Comparison of ENCODE assay signal across 21 mouse cellular contexts in genomic region chr4:141221848-141222247, GRCm38 (mm10). TPM values are rescaled to one million over a fixed set of nuclear protein-coding genes. Genes with fewer than 3 reads are reported as not detected.
DNase-seq lines count a peak whose midpoint lies in the region; ATAC-seq and TF ChIP-seq lines count a peak whose summit lies in the region.
"Had no signal": no experiment of that assay in that cellular context is flagged by ENCODE, and none has a peak within 500 bp of the region (broad histone marks: within the 10 kb centered on the region; RNA-seq: fewer than 3 reads in every experiment).

No protein-coding gene starts in this region.

- no peak for ATAC-seq in monocyte, adult 5-6 weeks (replicated peaks; ENCODE audit: insufficient number of reproducible peaks, low FRiP score, low TSS enrichment, poor library complexity, severe bottlenecking)
- ATAC-seq: activated CD4-positive, CD25-positive, alpha-beta regulatory T cell, adult 4 months had no signal

- no peak overlapping the region for H3K27ac ChIP-seq in gastrocnemius, adult 2 months
- H3K27ac ChIP-seq in layer of hippocampus, adult 2 months: no peak overlapping the region
- H3K27ac ChIP-seq: embryonic facial prominence, embryonic 12.5 days; limb, embryonic 12.5 days; macrophage; neural tube, embryonic 13.5 days had no signal

- peak; percentile 11; the same call in 1 of the 2 replicates for TF ChIP-seq CTCF in gastrocnemius, adult 2 months (IDR thresholded peaks at IDR 0.05)
- TF ChIP-seq CTCF in layer of hippocampus, adult 2 months (conservative IDR thresholded peaks at IDR 0.05): peak; percentile 40

- intact Hi-C loops in gastrocnemius, adult 2 months (cut with DNase I): no loop called here

- H3K4me3 ChIP-seq in gastrocnemius, adult 2 months: no peak overlapping the region
- no peak overlapping the region for H3K4me3 ChIP-seq in layer of hippocampus, adult 2 months
- H3K4me3 ChIP-seq: embryonic facial prominence, embryonic 12.5 days; erythroblast, embryonic 14.5 days; limb, embryonic 12.5 days; neural tube, embryonic 13.5 days had no signal

- no peak for DNase-seq in gastrocnemius, adult 2 months
- no peak for DNase-seq in gastrocnemius, postnatal 4 days (ENCODE audit: low spot score in 2 of 2)
- no peak for DNase-seq in layer of hippocampus, adult 2 months (ENCODE audit: low spot score in 2 of 2)
- no peak for DNase-seq in layer of hippocampus, postnatal 14 days (ENCODE audit: low spot score in 2 of 2)
- peak; percentile 48 for DNase-seq in 416B (ENCODE audit: low read depth)
- peak; percentile 40 for DNase-seq in induced T-regulatory cell, adult 2 months (ENCODE audit: low read depth)
- no peak for DNase-seq in spleen, postnatal 10 days (ENCODE audit: low spot score in 2 of 2)
- DNase-seq: adrenal gland, postnatal 25 days; cerebellum, adult 11 months; cerebellum, postnatal 10 days; kidney, adult 9 months; lung, adult 2 months had no signal

RNA-seq across cellular contexts. Expression of gene Rsg1, which starts 8.1 kb away (rescaled TPM):
- not detected for total RNA-seq in gastrocnemius, adult 2 months (2021)
- total RNA-seq in gastrocnemius, postnatal 4 days (2021): 1 to 10 TPM; 1.1 to 1.3 TPM
- 1 to 10 TPM; 2.5 to 5.4 TPM for total RNA-seq in layer of hippocampus, adult 2 months (2021)
- total RNA-seq in layer of hippocampus, postnatal 14 days (2021): 1 to 10 TPM; 2.8 to 3.1 TPM
- 0.38 to 2.7 TPM in 2 of 3 replicates, not detected in the other for total RNA-seq in monocyte, adult 5-6 weeks (2017)

RNA-seq across cellular contexts. Expression of gene Arhgef19, which starts 17.5 kb away (rescaled TPM):
- under 1 TPM; 0.31 to 0.33 TPM for total RNA-seq in gastrocnemius, adult 2 months (2021)
- total RNA-seq in gastrocnemius, postnatal 4 days (2021): 1 to 10 TPM; 3.0 to 4.7 TPM
- total RNA-seq in layer of hippocampus, adult 2 months (2021): 10 to 100 TPM; 15.5 to 16.2 TPM
- 10 to 100 TPM in 1 of 2 experiments, 1 to 10 TPM in 1; 9.7 to 11.7 TPM for total RNA-seq in layer of hippocampus, postnatal 14 days (2021)
- not detected in 3 replicates for total RNA-seq in monocyte, adult 5-6 weeks (2017)
- total RNA-seq: G1E; hematopoietic stem cell, adult 5-6 weeks had no signal

Comparison
In these comparisons a context has a peak if more than half of its experiments do, and no peak if none do; other contexts are left out.
1. DNase-seq: peak in 416B (single experiment) and induced T-regulatory cell, adult 2 months (single experiment); none in gastrocnemius, adult 2 months (single experiment), gastrocnemius, postnatal 4 days (0 of 2), layer of hippocampus, adult 2 months (0 of 2), layer of hippocampus, postnatal 14 days (0 of 2) and spleen, postnatal 10 days (0 of 2).